Mouse (Mus musculus) embryonic facial prominence, embryonic 11.5 days (tissue): ENCODE data around the gene Nat8. TPM values are rescaled to one million over a fixed set of nuclear protein-coding genes. Genes with fewer than 3 reads are reported as not detected.
"Not testable (repeated sequence)": the region's sequence is repeated elsewhere in the genome, so short reads cannot be mapped to it uniquely, and the experiment has no call there.

Source experiments
- ATAC-seq: fragments of 200-750 bp; cut with Nextera tagmentation; replicated peaks from 2 replicates; pipeline ENCODE4 v1.8.0; 2017; ENCODE audit warnings: low read depth; ENCODE audit not compliant: insufficient number of reproducible peaks, low FRiP score, low TSS enrichment
- DNase-seq: peaks from one replicate; pipeline ENCODE4 v3.0.0-alpha.2; 2015; ENCODE audit warnings: low spot score
- H3K27ac ChIP-seq: fragments of 300-500 bp; sonication (generic); replicated peaks from 2 replicates; pipeline ENCODE4 v1.5.1; 2014; ENCODE audit warnings: mild to moderate bottlenecking, low read depth, low read length, control low read depth
- H3K27me3 ChIP-seq: fragments of 300-500 bp; sonication (generic); 2 replicates; pipeline ENCODE4 v1.6.1; 2014; ENCODE audit warnings: mild to moderate bottlenecking, low read length, moderate library complexity, mixed read lengths; ENCODE audit not compliant: control insufficient read depth, insufficient read depth
- H3K36me3 ChIP-seq: fragments of 300-500 bp; sonication (generic); replicated peaks from 2 replicates; pipeline ENCODE4 v1.6.1; 2014; ENCODE audit warnings: low read depth, mild to moderate bottlenecking, low read length, moderate library complexity, mixed read lengths; ENCODE audit not compliant: control insufficient read depth, insufficient read depth
- H3K4me1 ChIP-seq: fragments of 300-500 bp; sonication (generic); 2 replicates; pipeline ENCODE4 v1.6.1; 2014; ENCODE audit warnings: low read length, mixed read lengths; ENCODE audit not compliant: control insufficient read depth, insufficient read depth
- H3K4me2 ChIP-seq: fragments of 300-500 bp; sonication (generic); 2 replicates; pipeline ENCODE4 v1.6.1; 2014; ENCODE audit warnings: low read depth, mild to moderate bottlenecking, control low read depth, low read length, moderate library complexity
- H3K4me3 ChIP-seq: fragments of 300-500 bp; sonication (generic); 2 replicates; pipeline ENCODE4 v1.5.1; 2014; ENCODE audit warnings: low read depth, low read length, control low read depth
- H3K9ac ChIP-seq: fragments of 300-500 bp; sonication (generic); replicated peaks from 2 replicates; pipeline ENCODE4 v1.6.1; 2014; ENCODE audit warnings: mild to moderate bottlenecking, control low read depth, low read length
- H3K9me3 ChIP-seq: fragments of 300-500 bp; sonication (generic); replicated peaks from 2 replicates; pipeline ENCODE4 v1.6.1; 2016; ENCODE audit warnings: mild to moderate bottlenecking, low read length, inconsistent platforms, mixed read lengths; ENCODE audit not compliant: control insufficient read depth
- WGBS: fragments of 180-500 bp; shearing (Covaris S2); extraction: QIAGEN DNeasy Blood & Tissue Kit; methylation state at CpG from one replicate; pipeline ENCODE4 v1.1.7; 2014; 5-methylcytosine and 5-hydroxymethylcytosine counted together
- polyA plus RNA-seq: library from polyadenylated mRNA; unstranded; fragments of >200 nt; fragmentation: Nextera tagmentation; extraction: Ambion mirVana; gene quantifications from 2 replicates; pipeline ENCODE4 v1.2.1, GENCODE M21; 2014

Nat8 gene
- not detected in 2 replicates for polyA plus RNA-seq

DNA sequence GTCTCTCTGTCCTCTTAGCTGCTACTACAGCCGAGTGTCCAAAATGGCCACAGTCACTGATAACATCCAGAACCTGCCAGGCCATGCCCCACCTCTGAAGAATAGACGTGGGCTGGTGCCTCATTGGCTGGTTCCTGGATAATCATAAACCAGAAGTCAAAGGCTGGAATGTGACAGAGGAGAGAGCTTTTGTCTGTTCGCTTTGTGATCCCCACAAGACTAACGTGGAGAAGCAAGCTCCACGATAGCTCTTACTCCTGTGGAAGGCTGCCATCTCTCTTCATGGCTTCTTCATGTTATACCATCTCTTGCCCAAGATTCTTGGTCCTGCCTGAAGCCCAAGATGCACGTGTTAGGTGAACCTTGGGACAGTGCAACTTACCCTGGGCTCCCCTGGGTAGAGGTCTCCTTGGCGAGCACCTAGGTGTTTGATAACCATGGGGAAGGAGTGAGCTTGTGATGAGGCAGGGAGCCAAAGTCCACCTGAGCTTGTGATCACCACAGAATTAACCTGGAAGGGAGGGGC is at the start of gene Nat8:
Gene Nat8 (minus strand): TSS at position 287 of the 526 bp plus-strand sequence.
- H3K27ac ChIP-seq: no peak within 1 kb of the TSS
- WGBS: 83% methylated on average over 7 of the region's 7 CpGs

GRCm38 (mm10) chr6:85869006-85869405 is 37.1 kb upstream of the Nat8 start, which contains the start of gene Nat8f2:
Gene Nat8f2, minus strand, starts transcription at chr6:85869158.
- not testable (repeated sequence) for H3K9me3 ChIP-seq, H3K9ac ChIP-seq, DNase-seq, H3K4me3 ChIP-seq, H3K27ac ChIP-seq, H3K27me3 ChIP-seq, H3K4me1 ChIP-seq, ATAC-seq, H3K4me2 ChIP-seq, H3K36me3 ChIP-seq
- WGBS: 88% methylated on average over 5 of the region's 5 CpGs

More for the DNA sequence above, at the start of gene Nat8:
- H3K4me1 ChIP-seq: no peaks in the 10 kb centered on the region; the same call in 1 of the 2 replicates
- no peak for DNase-seq
- no peak for ATAC-seq
- H3K4me2 ChIP-seq: no peak within 1 kb of the TSS
- H3K9me3 ChIP-seq: no peaks in the 10 kb centered on the region
- no peaks in the 10 kb centered on the region for H3K27me3 ChIP-seq
- H3K36me3 ChIP-seq: no peaks in the 10 kb centered on the region
- no peak within 1 kb of the TSS for H3K4me3 ChIP-seq
- no peak within 1 kb of the TSS for H3K9ac ChIP-seq

DNA sequence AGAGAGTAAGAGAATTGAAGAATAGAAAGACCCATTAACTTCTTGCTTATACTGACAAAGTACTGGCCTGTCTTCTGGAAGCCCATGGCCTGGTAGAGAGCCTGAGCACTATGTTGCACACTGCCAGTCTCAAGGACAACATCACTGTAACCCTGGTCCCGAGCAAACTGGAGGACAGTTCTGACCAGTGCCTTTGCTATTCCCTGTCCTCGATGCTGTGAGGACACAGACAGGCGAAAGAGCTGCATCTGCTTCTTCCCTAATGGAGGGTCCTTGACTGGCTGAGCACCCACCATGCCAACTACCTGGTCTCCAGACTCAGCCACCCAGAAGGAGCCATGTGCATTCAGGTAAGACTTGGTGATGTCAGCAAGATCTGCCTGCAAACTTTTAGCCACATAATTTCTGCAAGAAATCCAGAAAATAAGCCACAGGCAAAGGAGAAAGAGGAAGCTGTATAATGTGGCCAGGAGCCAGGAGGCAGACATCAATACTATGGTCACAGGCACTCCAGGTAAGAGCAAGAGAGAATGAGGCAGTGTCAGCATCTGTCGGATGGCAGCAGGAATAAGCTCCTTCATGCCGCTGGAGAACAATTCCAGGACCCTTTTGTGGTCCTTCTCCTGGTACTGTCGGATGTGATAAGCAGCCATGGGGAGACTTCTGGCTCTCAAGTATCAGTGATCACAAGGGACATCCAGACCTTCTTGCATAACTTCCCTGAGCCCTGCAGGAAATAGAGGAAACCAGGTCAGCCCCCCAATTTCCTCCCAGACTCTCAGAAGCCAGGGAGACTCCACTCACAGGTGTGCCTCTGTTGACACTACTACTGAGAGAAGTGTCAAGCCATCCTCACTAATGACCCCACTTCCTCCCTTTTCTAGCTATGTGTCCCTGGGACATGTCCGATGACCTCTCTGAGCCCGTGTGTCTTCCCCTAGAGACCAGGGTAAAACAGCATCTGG is 36.1 kb upstream of the Nat8 start:
- Histone ChIP-seq H3K36me3 (no peaks in the 10 kb centered on the region), H3K4me3 (no peak overlapping the region), H3K4me1 (no peaks in the 10 kb centered on the region), H3K27ac (no peak overlapping the region), H3K27me3 (no peaks in the 10 kb centered on the region), H3K9me3 (no peaks in the 10 kb centered on the region), H3K4me2 (no peak overlapping the region), H3K9ac (no peak overlapping the region)
- 68% methylated on average over 8 of the region's 8 CpGs for WGBS
- DNase-seq (no peak), ATAC-seq (no peak)

DNA sequence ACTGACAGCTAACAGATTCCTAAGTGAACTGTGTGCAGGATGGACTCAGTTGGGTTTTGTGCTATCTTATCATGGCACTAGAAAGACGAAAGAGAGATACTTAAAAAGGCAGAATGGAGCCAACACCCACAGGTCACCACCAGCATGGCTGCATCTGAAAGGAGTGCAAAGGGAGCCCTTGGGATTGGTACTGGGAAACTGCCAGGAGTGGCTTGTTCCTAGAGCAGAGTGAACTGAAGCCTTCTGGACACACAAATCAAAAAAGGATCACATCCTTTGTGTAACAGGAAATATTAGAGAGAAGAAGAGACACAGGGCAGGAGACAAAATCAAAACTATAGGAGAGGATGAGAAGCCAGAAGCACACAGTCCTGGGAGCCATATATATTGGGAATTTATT is 35.1 kb upstream of the Nat8 start:
- 75% methylated on average over 1 of the region's 1 CpGs for WGBS
- not testable (repeated sequence) for DNase-seq, H3K9me3 ChIP-seq, H3K27me3 ChIP-seq, H3K4me1 ChIP-seq, H3K36me3 ChIP-seq, ATAC-seq, H3K9ac ChIP-seq, H3K27ac ChIP-seq, H3K4me2 ChIP-seq, H3K4me3 ChIP-seq

GRCm38 (mm10) chr6:85866166-85866565 is 34.3 kb upstream of the Nat8 start:
- H3K4me3 ChIP-seq, ATAC-seq, H3K36me3 ChIP-seq, DNase-seq, H3K27me3 ChIP-seq, H3K4me1 ChIP-seq, H3K4me2 ChIP-seq, H3K9me3 ChIP-seq, H3K27ac ChIP-seq, H3K9ac ChIP-seq: not testable (repeated sequence)
- WGBS: 90% methylated on average over 3 of the region's 3 CpGs

- DNase-seq, H3K4me1 ChIP-seq, H3K27ac ChIP-seq, H3K9me3 ChIP-seq, H3K27me3 ChIP-seq, H3K4me3 ChIP-seq, ATAC-seq, H3K4me2 ChIP-seq, H3K9ac ChIP-seq, H3K36me3 ChIP-seq: not testable (repeated sequence)
- 84% methylated on average over 6 of the region's 7 CpGs for WGBS
These were observed 33.2 kb upstream of the Nat8 start for GRCm38 (mm10) chr6:85864900-85865639.

DNA sequence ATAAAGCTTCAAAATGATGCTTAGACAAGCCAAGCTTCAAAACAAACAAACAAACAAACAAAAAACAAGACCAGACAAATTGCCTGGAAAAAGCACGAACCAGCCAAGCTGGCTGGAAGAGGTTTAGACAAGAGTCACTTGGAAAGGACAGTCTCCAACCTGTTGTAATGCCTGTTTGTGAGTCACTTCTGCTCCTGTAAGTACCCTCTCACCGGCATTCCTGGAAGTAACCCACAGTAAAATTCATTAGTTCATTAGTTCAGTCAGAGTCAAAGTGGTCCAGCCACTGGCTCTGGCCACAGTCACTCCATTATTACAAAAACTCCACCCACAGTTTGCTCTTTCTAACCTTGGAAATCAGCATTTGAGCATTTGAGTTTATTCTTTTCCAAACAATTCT is 32.0 kb upstream of the Nat8 start:
- Histone ChIP-seq H3K9ac (no peak overlapping the region), H3K27me3 (no peaks in the 10 kb centered on the region), H3K4me1 (no peaks in the 10 kb centered on the region), H3K4me3 (no peak overlapping the region), H3K27ac (no peak overlapping the region), H3K9me3 (no peaks in the 10 kb centered on the region), H3K4me2 (no peak overlapping the region), H3K36me3 (no peaks in the 10 kb centered on the region)
- 96% methylated on average over 2 of the region's 2 CpGs for WGBS
- DNase-seq: no peak
- no peak for ATAC-seq
